Mouse (Mus musculus) cerebellum, adult 2 months (tissue): ENCODE data around the gene Ear14. TPM values are rescaled to one million over a fixed set of nuclear protein-coding genes. Genes with fewer than 3 reads are reported as not detected.
"Not testable (repeated sequence)": the region's sequence is repeated elsewhere in the genome, so short reads cannot be mapped to it uniquely, and the experiment has no call there.

ENCODE experiments used
- DNase-seq, 2 experiments: peaks; one replicate each; pipeline ENCODE4 v3.0.0; 2021
- H3K27ac ChIP-seq: fragments of 200-500 bp; 2 replicates; pipeline ENCODE4 v1.5.1; 2012; ENCODE audit warnings: low read length, control low read depth, inconsistent platforms; ENCODE audit not compliant: insufficient read depth
- H3K27me3 ChIP-seq: fragments of 200-500 bp; 2 replicates; pipeline ENCODE4 v1.6.1; 2012; ENCODE audit warnings: inconsistent platforms, mild to moderate bottlenecking, low read length, moderate library complexity; ENCODE audit not compliant: control insufficient read depth, insufficient read depth
- H3K4me1 ChIP-seq: fragments of 200-500 bp; 2 replicates; pipeline ENCODE4 v1.6.1; 2011; ENCODE audit warnings: low read length; ENCODE audit not compliant: control insufficient read depth, insufficient read depth
- H3K4me3 ChIP-seq: fragments of 200-500 bp; replicated peaks from 2 replicates; pipeline ENCODE3; 2011; ENCODE audit warnings: mild to moderate bottlenecking, low read depth, low read length, control low read depth; ENCODE audit not compliant: insufficient read depth
- CTCF ChIP-seq: fragments of 200-500 bp; IDR thresholded peaks from 2 replicates; pipeline ENCODE4 v1.5.1; 2011; ENCODE audit warnings: low read depth, mild to moderate bottlenecking, control low read depth, low read length, moderate library complexity, borderline replicate concordance; ENCODE audit not compliant: insufficient read depth
- POLR2A ChIP-seq: fragments of 200-500 bp; IDR thresholded peaks from 2 replicates; pipeline ENCODE4 v1.6.1; 2011; ENCODE audit warnings: low read length, control low read depth, borderline replicate concordance; ENCODE audit not compliant: insufficient read depth
- WGBS: fragments of 180-500 bp; shearing (Covaris S2); methylation state at CpG from one replicate; pipeline ENCODE4 v1.1.7; 2018; 5-methylcytosine and 5-hydroxymethylcytosine counted together
- polyA plus RNA-seq: library from polyadenylated mRNA; depleted of rRNA; stranded (reverse); fragments of >200 nt; gene quantifications from 2 replicates; pipeline ENCODE4 v1.2.3, GENCODE M21; 2012

Gene Ear14
- polyA plus RNA-seq, 1 experiment: not detected

- peak; percentile 53 for TF ChIP-seq CTCF
- not testable (repeated sequence) for H3K27ac ChIP-seq, H3K4me1 ChIP-seq, H3K27me3 ChIP-seq, H3K4me3 ChIP-seq
- peak; percentile 4 to 32 for DNase-seq
- WGBS: 38% methylated on average over 9 of the region's 9 CpGs
These were observed 30.9 kb upstream of the Ear14 start for GRCm38 (mm10) chr14:51172095-51172865.

GRCm38 (mm10) chr14:51172947-51173346, 30.2 kb upstream of the Ear14 start:
- 8% methylated on average over 4 of the region's 4 CpGs for WGBS
- DNase-seq: peak in 1 of 2 experiments; percentile 1
- H3K4me1 ChIP-seq, H3K27me3 ChIP-seq, H3K27ac ChIP-seq, H3K4me3 ChIP-seq: not testable (repeated sequence)

- no peak overlapping the region for H3K27ac ChIP-seq
- 92% methylated on average over 4 of the region's 4 CpGs for WGBS
These were observed 29.3 kb upstream of the Ear14 start for GRCm38 (mm10) chr14:51173843-51174242.

GRCm38 (mm10) chr14:51181051-51181450, 22.1 kb upstream of the Ear14 start:
- H3K27ac ChIP-seq, H3K27me3 ChIP-seq, H3K4me3 ChIP-seq, DNase-seq, H3K4me1 ChIP-seq: not testable (repeated sequence)
- WGBS: 79% methylated on average over 2 of the region's 2 CpGs

More at GRCm38 (mm10) chr14:51173843-51174242, 29.3 kb upstream of the Ear14 start:
- Histone ChIP-seq H3K4me3 (no peak overlapping the region), H3K4me1 (no peaks in the 10 kb centered on the region), H3K27me3 (no peaks in the 10 kb centered on the region)
- TF ChIP-seq POLR2A (no peak), CTCF (no peak)
- DNase-seq: no peak

- 91% methylated on average over 4 of the region's 4 CpGs for WGBS
- TF ChIP-seq CTCF (no peak), POLR2A (no peak)
- Histone ChIP-seq H3K27me3 (no peaks in the 10 kb centered on the region), H3K4me3 (no peak overlapping the region), H3K27ac (no peak overlapping the region), H3K4me1 (no peaks in the 10 kb centered on the region)
- DNase-seq: no peak
These were observed 7.5 kb upstream of the Ear14 start for GRCm38 (mm10) chr14:51195681-51196080.

- no peak for TF ChIP-seq POLR2A
- TF ChIP-seq CTCF: no peak
- no peak within 1 kb of the TSS for H3K4me3 ChIP-seq
- WGBS: 70% methylated on average over 5 of the region's 5 CpGs
- no peak for DNase-seq
- no peaks in the 10 kb centered on the region for H3K4me1 ChIP-seq
- H3K27me3 ChIP-seq: no peaks in the 10 kb centered on the region
- H3K27ac ChIP-seq: no peak within 1 kb of the TSS
These were observed 3.8 kb upstream of the Ear14 start, which contains the start of gene Ang2 for GRCm38 (mm10) chr14:51199098-51200023. Gene Ang2, minus strand, starts transcription at chr14:51199148.

GRCm38 (mm10) chr14:51200054-51200453, 3.1 kb upstream of the Ear14 start:
- H3K27ac ChIP-seq: no peak overlapping the region
- TF ChIP-seq CTCF: no peak
- no peak for TF ChIP-seq POLR2A
- peak in 1 of 2 experiments; percentile 12 for DNase-seq
- no peaks in the 10 kb centered on the region for H3K27me3 ChIP-seq
- WGBS: 65% methylated on average over 2 of the region's 2 CpGs
- H3K4me3 ChIP-seq: no peak overlapping the region
- no peaks in the 10 kb centered on the region for H3K4me1 ChIP-seq

- no peak for TF ChIP-seq CTCF
- TF ChIP-seq POLR2A: no peak
- Histone ChIP-seq H3K4me1 (no peaks in the 10 kb centered on the region), H3K27me3 (no peaks in the 10 kb centered on the region), H3K4me3 (no peak overlapping the region), H3K27ac (no peak overlapping the region)
- 95% methylated on average over 2 of the region's 2 CpGs for WGBS
- no peak for DNase-seq
These were observed 2.7 kb upstream of the Ear14 start for GRCm38 (mm10) chr14:51200466-51200865.

- H3K27ac ChIP-seq, H3K4me3 ChIP-seq, H3K4me1 ChIP-seq, DNase-seq, H3K27me3 ChIP-seq: not testable (repeated sequence)
- WGBS: 92% methylated on average over 3 of the region's 3 CpGs
These were observed 16.9 kb downstream of the Ear14 start for GRCm38 (mm10) chr14:51220075-51220474.

- H3K4me1 ChIP-seq, H3K4me3 ChIP-seq, H3K27me3 ChIP-seq, H3K27ac ChIP-seq, DNase-seq: not testable (repeated sequence)
- 66% methylated on average over 4 of the region's 4 CpGs for WGBS
These were observed 26.5 kb downstream of the Ear14 start for GRCm38 (mm10) chr14:51229657-51230056.

- not testable (repeated sequence) for H3K27ac ChIP-seq, H3K4me1 ChIP-seq, DNase-seq, H3K4me3 ChIP-seq, H3K27me3 ChIP-seq
- WGBS: 66% methylated on average over 1 of the region's 1 CpGs
These were observed 34.3 kb downstream of the Ear14 start for GRCm38 (mm10) chr14:51237488-51237887.
